Mouse (Mus musculus) ES-Bruce4 (cell line): ENCODE results near the gene Slc22a6.

Source experiments
- CTCF ChIP-seq: IDR thresholded peaks from one replicate; pipeline ENCODE4 v1.8.1; 2011; ENCODE audit warnings: low read depth, low read length
- EP300 ChIP-seq: IDR thresholded peaks from 2 replicates; pipeline ENCODE4 v1.6.1; 2011; ENCODE audit warnings: low read depth, low read length; ENCODE audit not compliant: insufficient read depth
- POLR2A ChIP-seq: IDR thresholded peaks from one replicate; pipeline ENCODE4 v1.8.1; 2011; ENCODE audit warnings: low read length; ENCODE audit not compliant: insufficient read depth

- TF ChIP-seq CTCF: no peak
- no peak for TF ChIP-seq POLR2A
- TF ChIP-seq EP300: no peak
Measured at GRCm38 (mm10) chr19:8646393-8646792, 28.6 kb downstream of the Slc22a6 start.
